Mouse (Mus musculus) thymus, postnatal 25 days (tissue): Measurements from ENCODE around the gene Rasd2.

Source experiments
- DNase-seq: peaks from one replicate; pipeline ENCODE4 v3.0.0; 2022

Rasd2 gene

DNA sequence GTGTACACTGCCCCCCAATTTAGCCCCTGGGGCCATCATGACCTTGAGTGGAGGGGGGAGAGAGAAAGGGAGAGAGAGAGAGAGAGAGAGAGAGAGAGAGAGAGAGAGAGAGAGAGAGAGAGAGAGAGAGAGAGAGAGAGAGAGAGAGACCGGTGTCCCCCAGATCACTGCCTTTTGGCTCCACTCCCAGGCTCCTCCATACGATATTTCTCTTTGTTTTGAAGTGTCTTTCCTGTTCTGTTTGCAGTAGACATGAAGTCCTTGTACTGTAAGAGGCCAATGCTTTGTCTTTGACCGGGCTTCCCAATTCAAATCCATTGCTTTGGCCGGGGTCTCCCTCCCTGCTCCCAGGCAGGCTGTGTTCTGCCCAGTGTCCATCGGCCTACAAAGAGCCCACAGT is 8.9 kb downstream of the Rasd2 start:
- no peak for DNase-seq

DNA sequence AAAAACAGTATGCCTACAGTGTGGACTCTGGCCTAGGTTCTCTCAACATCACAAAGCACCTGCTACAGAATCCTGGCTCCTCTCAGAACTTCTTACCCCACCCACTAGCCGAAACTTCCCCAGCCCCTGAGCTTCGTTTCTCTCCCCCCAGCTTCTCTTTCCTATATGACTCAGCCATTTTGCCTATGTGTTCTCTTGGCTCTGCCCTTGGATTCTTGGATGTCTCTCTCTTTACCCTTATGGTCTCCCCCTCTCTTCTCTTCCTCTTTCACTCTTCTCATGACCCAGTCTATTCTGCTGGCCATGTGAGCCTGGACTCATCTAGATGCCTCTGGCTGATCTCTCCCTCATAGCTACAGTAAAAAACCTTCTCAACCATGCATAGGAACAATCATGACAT is 13.0 kb downstream of the Rasd2 start:
- no peak for DNase-seq

DNA sequence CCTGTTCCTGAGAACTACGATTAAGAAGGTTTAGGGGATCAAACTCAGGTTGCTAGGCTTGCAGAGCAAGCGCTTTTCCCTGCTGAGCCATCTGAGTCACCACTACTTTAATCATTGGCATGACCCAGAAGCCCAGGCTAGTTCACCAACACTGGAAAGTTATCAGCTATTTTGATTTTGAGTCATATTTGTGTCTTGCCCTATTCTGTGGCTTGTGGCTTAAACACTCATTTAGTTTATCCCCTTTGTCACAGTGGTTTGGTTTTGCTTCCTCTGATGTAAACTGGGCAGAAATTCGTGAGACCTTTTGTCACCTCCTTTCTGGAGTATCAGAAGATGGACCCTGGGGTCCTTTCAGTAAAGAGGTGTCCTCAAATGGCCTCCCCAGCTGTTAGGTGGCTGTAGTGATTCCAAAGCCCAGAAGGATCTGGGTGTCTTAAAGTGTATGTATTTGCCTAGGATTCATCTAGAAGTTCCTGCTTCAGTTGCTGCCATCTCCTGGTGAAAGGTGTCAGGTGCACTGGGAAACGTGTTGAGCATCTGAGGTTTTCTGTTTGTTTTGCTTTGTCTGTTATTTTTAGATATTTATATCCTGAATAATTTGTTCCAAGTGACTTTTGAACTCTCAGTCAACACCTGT is 20.3 kb downstream of the Rasd2 start:
- no peak for DNase-seq

DNA sequence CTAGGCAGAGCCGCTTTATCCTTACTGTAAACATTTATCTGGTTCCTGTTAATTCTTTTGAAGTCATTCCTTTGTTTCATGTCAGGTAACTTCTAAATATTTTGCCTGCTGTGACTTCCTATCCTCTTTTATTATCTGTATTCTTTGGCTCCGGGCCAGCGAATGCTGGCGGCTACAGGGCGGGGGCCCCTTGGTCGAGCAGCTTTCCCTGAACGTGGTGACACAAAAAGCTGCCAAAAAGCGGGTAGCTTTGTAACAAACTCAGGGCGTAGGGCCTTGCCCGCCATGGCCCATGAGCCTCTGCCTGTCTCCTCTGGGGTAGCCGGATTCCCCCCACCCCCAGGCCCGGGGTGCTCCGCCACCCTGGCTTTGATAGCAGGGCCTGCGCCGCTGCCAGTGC is 33.6 kb downstream of the Rasd2 start:
- no peak for DNase-seq

DNA sequence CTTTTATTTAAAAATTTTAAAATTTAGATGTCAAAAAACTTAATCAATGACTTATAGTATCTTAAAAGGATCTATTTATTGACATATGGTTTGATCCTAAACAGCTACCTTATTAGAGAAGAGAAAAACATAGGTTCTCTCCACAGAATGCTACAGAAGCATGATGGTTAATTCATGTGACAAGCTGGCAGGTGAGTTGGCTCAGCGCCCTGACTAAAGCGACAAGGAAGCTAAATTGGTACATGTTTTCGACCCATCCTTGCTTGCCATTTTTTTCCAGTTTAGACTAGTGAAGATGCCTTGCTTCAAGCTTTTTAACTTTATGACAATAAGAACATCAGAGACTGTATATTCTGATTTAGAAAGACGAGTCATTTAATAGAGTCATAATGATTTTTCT is 35.4 kb downstream of the Rasd2 start:
- DNase-seq: no peak

DNA sequence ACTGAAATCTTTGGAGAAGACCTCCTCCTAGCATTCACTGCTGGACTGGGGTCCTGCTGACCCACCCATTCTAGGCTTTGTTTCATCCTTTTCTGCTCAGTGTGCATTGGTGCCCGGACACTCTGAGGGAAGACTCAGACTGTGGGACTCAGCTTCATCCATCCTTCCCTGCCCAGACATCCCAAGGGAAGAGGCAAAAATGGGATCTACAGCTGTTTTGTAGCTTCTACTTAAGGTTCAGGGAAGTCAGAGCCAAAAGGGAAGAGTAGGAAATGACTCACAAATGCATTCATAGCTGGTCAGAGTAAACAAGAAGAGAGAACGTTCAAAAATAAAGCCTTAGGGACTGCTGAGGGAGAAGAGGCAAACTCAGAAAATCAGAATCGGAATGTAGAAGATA is 40.3 kb downstream of the Rasd2 start:
- no peak for DNase-seq

DNA sequence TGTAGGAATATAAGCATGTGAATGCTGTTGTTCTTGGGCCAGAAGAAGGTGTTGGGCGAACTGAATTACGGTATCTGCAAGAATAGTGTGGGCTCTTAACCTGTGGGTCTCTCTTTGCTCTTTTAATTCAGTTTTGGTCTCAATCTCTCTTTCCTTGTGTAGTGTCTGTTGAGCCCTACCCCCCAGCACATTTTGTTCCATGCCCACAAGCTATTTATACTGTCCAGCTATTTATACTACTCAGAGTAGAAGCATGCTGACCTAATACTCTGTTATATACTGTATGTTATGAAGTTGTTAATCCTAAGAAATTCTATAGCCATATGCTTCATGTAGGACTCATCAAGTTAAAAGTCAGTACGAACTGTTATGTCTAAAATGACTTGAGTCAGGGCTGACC is 41.9 kb downstream of the Rasd2 start:
- no peak for DNase-seq

DNA sequence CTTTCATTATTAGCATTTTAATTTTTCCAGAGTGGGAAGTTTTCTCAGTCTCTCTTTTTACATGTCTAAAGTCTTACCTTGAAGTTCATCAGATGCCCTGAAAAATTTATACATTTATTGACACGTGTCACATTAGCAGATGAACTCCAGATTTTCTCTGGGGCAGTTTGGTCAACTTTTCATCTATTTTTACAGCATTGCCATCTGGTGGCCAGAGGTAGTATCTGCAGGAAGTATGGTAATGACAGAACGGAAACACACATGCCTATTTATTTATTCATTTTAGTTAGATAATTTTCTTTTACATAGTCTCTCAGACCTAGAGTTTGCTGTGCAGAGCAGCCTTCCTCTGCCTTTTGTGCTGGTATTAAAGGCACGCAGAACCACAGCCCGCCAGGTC is 58.4 kb downstream of the Rasd2 start:
- DNase-seq: no peak
